33 mouse cellular contexts compared by ENCODE assay signal in genomic region chr12:76825283-76825682, GRCm38 (mm10). TPM values are rescaled to one million over a fixed set of nuclear protein-coding genes. Genes with fewer than 3 reads are reported as not detected.
"Had no signal": no experiment of that assay in that cellular context is flagged by ENCODE, and none has a peak within 500 bp of the region (broad histone marks: within the 10 kb centered on the region; RNA-seq: fewer than 3 reads in every experiment).

No protein-coding gene starts in this region.

- H3K4me3 ChIP-seq: gastrocnemius, adult 2 months; heart, embryonic 10.5 days; heart, embryonic 12.5 days; hindbrain, embryonic 10.5 days; hindbrain, embryonic 12.5 days; intestine, embryonic 15.5 days; layer of hippocampus, adult 2 months; limb, embryonic 13.5 days; limb, embryonic 15.5 days; liver, embryonic 12.5 days had no signal

- H3K27me3 ChIP-seq: intestine, embryonic 15.5 days had no signal

- H3K4me2 ChIP-seq: heart, embryonic 12.5 days; hindbrain, embryonic 12.5 days; hindbrain, embryonic 14.5 days; intestine, embryonic 15.5 days; limb, embryonic 13.5 days; limb, embryonic 15.5 days; liver, embryonic 12.5 days had no signal

- H3K27ac ChIP-seq: gastrocnemius, adult 2 months; heart, embryonic 10.5 days; hindbrain, embryonic 10.5 days; hindbrain, embryonic 12.5 days; hindbrain, embryonic 14.5 days; intestine, embryonic 15.5 days; layer of hippocampus, adult 2 months; limb, embryonic 13.5 days; limb, embryonic 15.5 days; liver, embryonic 12.5 days; liver, embryonic 14.5 days had no signal

- ATAC-seq: hindbrain, embryonic 16.5 days; inflammation-experienced regulatory T-cells, adult 6 months; intestine, embryonic 15.5 days; intestine, postnatal 0 days; liver, embryonic 12.5 days had no signal

- H3K36me3 ChIP-seq: heart, embryonic 10.5 days; heart, embryonic 12.5 days; hindbrain, embryonic 10.5 days; hindbrain, embryonic 12.5 days; intestine, embryonic 15.5 days; limb, embryonic 13.5 days; limb, embryonic 15.5 days; liver, embryonic 12.5 days had no signal

- DNase-seq: gastrocnemius, adult 2 months; gastrocnemius, postnatal 10 days; gastrocnemius, postnatal 25 days; heart, adult 18-20 months; heart, postnatal 10 days; heart, postnatal 4 days; kidney, adult 18-20 months; kidney, adult 8-10 months; kidney, postnatal 10 days; kidney, postnatal 25 days; kidney, postnatal 4 days; left cerebral cortex, postnatal 4 days had no signal

- H3K9me3 ChIP-seq: heart, embryonic 10.5 days; heart, embryonic 12.5 days; hindbrain, embryonic 10.5 days; hindbrain, embryonic 12.5 days; intestine, embryonic 15.5 days; limb, embryonic 13.5 days; limb, embryonic 15.5 days; liver, embryonic 12.5 days had no signal

- H3K9ac ChIP-seq: heart, embryonic 12.5 days; hindbrain, embryonic 12.5 days; hindbrain, embryonic 14.5 days; intestine, embryonic 15.5 days; limb, embryonic 13.5 days; limb, embryonic 15.5 days; liver, embryonic 12.5 days; liver, embryonic 14.5 days had no signal

RNA-seq across cellular contexts. Expression of gene Rab15, which starts 2.6 kb away (rescaled TPM):
- total RNA-seq: granulocyte monocyte progenitor cell, adult 5-6 weeks; liver, adult 2 months had no signal
- polyA plus RNA-seq: inflammation-experienced regulatory T-cells, adult 6 months; liver, adult 2 months had no signal

RNA-seq across cellular contexts. Expression of gene Gpx2, which starts 29.9 kb away (rescaled TPM):
- total RNA-seq: gastrocnemius, adult 2 months; gastrocnemius, postnatal 10 days; gastrocnemius, postnatal 25 days; gastrocnemius, postnatal 4 days; granulocyte monocyte progenitor cell, adult 5-6 weeks; heart, adult 8-10 months; heart, postnatal 10 days; heart, postnatal 25 days; heart, postnatal 4 days; left cerebral cortex, postnatal 4 days had no signal
- polyA plus RNA-seq: heart, embryonic 12.5 days; heart, embryonic 14.5 days; hindbrain, embryonic 10.5 days; inflammation-experienced regulatory T-cells, adult 6 months; kidney, embryonic 14.5 days; liver, embryonic 12.5 days had no signal
